Mouse (Mus musculus): ENCODE measurements at regions not wholly inside any gene's neighbourhood (a gene's known extent, or its start where the extent isn't known, plus 50 kb on each side); places are given as distances from the start of the nearest gene placed in this dataset.

- TF ChIP-seq SIN3A (IDR thresholded peaks at IDR 0.05; ENCODE audit: low read length) (no peak), CTCF (conservative IDR thresholded peaks at IDR 0.05 in 1 of 2, IDR thresholded peaks at IDR 0.05 in 1 of 2; ENCODE audit: low read depth in 2 of 2, low read length in 2 of 2) (no peak), POLR2A (IDR thresholded peaks at IDR 0.05; ENCODE audit: low read depth, low read length) (no peak), TCF12 (IDR thresholded peaks at IDR 0.05; ENCODE audit: low read depth, low read length) (no peak), JUND (conservative IDR thresholded peaks at IDR 0.05; ENCODE audit: low read depth, low read length) (no peak), ZKSCAN1 (IDR thresholded peaks at IDR 0.05; ENCODE audit: borderline replicate concordance, low read depth, low read length) (no peak), ELF1 (IDR thresholded peaks at IDR 0.05; ENCODE audit: low read depth, low read length) (no peak)
These were observed 515.7 kb upstream of the Stxbp6 start for GRCm38 (mm10) chr12:45590191-45590590.

Data from CH12.LX (cell line).